Mouse (Mus musculus): ENCODE measurements around the gene Dnm3.

The Dnm3 gene

GRCm38 (mm10) chr1:162253971-162254641 is 223.7 kb downstream of the Dnm3 start:
- DNase-seq (ENCODE audit: low read depth in 1 of 2, low spot score in 2 of 2), result no peak

- no peak for DNase-seq (ENCODE audit: low read depth in 1 of 2, low spot score in 2 of 2)
Observed at GRCm38 (mm10) chr1:162252869-162253268, 225.0 kb downstream of the Dnm3 start.

GRCm38 (mm10) chr1:162247216-162247615 is 230.6 kb downstream of the Dnm3 start:
- no peak for DNase-seq (ENCODE audit: low read depth in 1 of 2, low spot score in 2 of 2)

DNA sequence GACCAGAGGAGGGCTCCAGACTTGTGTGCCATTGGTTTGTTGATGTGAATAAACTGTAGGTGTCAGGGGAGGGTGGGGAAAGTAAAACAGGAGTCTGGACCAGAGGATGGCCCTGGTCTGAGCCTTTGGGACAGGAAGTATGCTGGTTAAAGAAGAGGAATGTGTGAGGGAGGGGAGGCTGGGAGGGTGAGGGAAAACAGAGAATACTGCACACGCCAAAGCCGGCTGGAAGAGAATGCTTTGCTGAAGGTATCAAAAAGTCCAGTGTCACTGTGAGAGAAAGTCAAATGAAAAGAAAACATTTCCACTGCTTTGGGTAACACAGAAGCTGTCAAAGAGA is 234.2 kb downstream of the Dnm3 start:
- DNase-seq (ENCODE audit: low read depth in 1 of 2, low spot score in 2 of 2), result no peak

GRCm38 (mm10) chr1:162242980-162243650 is 234.7 kb downstream of the Dnm3 start:
- no peak for DNase-seq (ENCODE audit: low read depth in 1 of 2, low spot score in 2 of 2)

DNA sequence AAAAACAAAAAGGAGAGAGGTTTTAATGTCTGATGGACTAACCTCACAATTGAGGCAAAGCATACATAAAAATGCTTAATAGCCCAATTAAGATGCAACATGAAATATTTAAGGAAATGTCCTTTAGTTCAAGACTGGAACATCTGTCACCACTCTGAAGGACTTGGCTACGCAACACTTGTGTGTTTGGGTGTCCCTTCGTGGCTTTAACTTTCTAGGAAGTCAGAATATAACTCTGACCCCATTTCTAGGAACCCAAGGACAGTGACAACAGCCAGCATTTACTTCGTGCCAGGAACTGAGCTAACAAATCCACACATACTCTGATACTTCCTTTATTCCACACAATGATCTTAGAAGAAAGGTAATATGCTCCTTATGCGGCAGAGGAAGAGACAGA is 237.1 kb downstream of the Dnm3 start:
- no peak for DNase-seq (ENCODE audit: low read depth in 1 of 2, low spot score in 2 of 2)

DNA sequence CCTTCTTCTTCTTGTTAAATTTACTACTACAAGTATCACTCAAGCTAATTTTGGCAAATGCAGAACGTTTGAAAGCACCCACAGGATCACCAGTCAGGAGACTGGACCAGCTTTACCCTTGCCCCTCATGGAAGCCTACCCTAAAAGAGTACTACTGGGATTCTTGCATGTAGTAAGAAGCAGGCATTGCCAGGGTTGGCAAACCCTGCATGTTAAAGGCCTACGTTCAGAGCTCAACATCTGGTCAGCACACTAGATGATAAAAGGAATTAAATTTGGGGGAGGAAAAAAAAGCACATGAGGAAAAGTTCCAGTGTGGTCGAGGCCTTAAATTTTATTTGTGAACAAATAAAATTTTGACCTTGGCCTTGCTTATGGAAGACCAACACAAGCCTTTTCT is 239.2 kb downstream of the Dnm3 start:
- no peak for DNase-seq (ENCODE audit: low read depth in 1 of 2, low spot score in 2 of 2)

GRCm38 (mm10) chr1:162236624-162237159 is 241.1 kb downstream of the Dnm3 start:
- DNase-seq (ENCODE audit: low read depth in 1 of 2, low spot score in 2 of 2), result no peak

GRCm38 (mm10) chr1:162225621-162226147 is 252.2 kb downstream of the Dnm3 start:
- DNase-seq (ENCODE audit: low read depth in 1 of 2, low spot score in 2 of 2), result no peak

DNA sequence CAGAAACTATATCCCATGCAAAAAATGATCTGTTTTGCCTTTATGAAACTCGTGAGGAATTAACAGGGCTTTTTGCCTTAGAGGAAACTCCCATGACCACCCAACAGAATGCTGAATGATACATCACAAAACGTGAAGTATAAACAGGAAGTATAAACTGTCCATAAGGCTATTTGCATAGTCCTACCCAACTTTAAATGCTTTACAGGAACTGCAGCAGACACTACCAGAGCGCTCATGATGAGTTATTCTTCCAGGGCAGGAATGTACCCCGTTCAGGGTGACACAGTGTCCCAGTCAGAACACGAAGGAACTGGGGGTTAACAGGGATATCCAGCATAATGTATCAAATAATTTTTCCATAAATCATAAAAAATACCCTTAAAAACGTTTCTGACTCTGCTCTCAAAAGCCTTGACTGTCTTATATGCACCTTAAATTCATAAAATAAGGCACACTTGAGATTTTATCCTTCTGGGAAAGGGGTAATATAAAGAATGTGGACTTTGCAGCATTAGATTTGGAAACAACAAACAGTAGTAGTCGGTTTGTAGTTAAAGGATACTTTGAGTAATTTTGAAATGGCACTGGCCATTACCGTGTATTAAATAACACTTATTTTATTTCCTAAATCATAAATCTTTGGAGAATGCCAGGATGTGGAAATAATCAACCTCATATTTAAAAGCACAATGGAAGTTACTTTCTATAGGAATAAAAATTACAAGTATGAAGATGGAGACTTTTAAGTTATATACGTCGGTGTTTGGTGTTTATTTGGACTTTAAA is 252.8 kb downstream of the Dnm3 start:
- DNase-seq (ENCODE audit: low read depth in 1 of 2, low spot score in 2 of 2), result no peak

GRCm38 (mm10) chr1:162224061-162224460 is 253.8 kb downstream of the Dnm3 start:
- DNase-seq (ENCODE audit: low read depth in 1 of 2, low spot score in 2 of 2), result no peak

DNA sequence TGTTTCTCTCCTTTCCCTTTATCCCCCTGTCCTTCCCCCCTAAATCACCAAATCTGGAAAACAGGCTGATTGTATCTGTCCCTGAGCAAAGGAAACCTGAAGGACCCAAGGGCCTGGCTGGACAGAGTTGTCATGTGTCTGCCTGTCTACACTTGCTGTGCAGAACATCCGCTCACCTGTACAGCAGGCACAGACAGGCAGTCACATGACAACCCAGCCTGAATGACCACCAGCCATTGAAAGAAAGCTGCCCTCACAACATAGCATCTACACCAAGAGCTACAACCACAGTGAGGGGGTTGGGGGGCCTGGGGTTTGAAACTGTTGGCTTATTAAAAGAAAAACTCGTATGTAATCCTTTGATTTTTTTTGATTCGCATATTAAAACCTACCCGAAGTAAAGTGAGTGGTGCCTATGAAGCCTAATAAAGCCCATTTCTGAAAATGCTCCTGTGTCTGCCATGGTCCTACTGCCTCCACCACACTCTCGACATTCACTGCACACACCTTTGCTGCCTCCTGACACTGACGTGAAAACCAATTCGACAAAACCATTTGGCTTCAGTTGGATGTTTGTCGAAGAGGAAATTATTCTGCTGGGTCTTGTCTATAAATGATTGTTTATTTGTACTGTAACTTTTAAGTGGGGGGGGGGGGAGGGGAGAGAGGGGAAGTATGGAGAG is 254.4 kb downstream of the Dnm3 start:
- no peak for DNase-seq (ENCODE audit: low read depth in 1 of 2, low spot score in 2 of 2)

- no peak for DNase-seq (ENCODE audit: low read depth in 1 of 2, low spot score in 2 of 2)
Observed at GRCm38 (mm10) chr1:162222353-162222752, 255.5 kb downstream of the Dnm3 start.

DNA sequence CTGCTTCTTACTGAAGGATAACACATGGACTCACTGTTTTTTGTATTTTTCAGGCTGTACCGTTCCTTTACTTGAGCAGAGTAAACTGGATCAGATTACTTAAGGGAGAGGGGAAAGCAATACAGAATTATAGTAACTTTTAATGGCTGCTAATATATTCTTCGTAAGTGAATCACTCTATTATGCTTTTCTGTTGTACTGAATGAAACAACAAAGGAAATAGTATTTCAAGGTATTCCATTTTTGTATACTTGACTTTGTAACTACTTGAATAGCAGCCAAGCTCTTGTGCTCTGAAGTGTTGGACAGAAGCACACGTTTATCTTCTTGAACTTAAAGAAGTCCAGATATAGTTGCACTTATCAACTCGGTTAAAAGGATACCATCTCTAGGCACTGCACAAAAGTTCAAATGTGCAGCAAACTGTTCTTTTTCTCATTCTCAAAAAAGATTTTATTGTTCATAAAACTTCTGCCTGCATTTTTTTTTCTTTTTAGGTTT is 256.0 kb downstream of the Dnm3 start:
- no peak for DNase-seq (ENCODE audit: low read depth in 1 of 2, low spot score in 2 of 2)

DNA sequence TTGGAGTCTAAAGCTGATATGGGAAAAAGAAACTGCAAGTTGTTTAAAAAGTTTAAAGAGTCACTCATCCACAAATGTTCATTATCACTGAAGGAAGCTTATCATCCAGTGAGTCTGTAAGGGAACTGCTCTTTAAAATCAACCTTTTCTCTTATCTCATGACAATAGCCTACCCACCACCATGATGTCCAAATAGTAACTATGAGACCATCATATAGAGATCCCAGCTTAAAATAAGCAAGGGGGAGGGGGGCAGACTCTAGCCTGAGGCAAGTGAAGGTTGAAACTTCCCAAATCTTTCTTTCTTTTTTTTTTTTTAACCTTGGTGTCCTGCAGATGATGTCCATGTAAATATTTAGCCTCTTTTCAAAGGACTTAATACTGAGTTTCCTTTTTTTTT is 256.9 kb downstream of the Dnm3 start:
- no peak for DNase-seq (ENCODE audit: low read depth in 1 of 2, low spot score in 2 of 2)

DNA sequence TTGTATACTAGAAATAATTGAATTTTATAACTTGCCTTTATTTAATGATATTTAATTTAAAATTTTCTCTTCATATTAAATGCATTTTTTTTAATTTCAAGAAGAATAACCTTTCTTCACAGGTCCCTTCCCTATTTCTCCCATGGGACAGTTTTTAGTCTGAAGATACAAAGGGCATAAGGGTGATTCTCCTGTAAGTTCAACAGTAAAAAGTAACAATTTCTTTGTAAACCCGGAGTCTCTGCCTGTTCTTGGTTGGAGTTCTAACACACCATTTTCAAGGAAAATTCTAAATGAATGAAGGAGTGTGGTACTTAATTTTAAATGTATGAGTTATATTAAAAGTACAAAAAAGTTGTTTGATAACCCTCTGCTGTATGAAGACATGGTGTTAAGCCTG is 258.1 kb downstream of the Dnm3 start:
- no peak for DNase-seq (ENCODE audit: low read depth in 1 of 2, low spot score in 2 of 2)

DNA sequence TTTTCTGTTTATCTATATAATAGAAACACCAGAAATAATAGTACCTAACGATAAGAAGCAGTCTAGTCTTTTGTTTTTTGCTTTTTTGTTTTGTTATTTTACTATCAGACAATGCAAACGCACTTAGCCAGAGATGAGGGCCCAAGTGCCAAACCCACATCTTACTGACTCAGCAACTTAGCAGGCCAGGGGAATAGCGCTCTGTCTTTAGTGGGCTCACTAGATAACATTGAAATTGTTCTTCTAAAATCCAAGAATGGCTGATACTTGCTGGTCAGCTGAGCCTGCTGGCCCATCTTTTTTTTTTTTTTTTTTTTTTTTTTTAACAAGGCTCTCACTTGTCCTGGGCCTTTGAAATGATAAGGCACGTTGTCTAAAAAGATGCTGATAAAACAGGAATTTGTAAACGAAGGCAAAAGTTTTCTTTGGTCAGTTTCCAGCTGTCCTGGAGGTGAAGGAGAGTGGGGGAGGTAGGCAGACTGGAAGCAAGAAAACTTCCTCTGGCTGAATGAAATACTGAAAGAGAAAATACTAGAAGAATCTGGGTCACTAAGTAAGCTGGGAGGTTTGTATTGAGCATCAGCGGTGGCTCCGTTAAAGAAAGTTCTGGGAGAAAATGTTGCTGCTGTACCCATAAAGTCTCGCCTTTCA is 259.2 kb downstream of the Dnm3 start:
- no peak for DNase-seq (ENCODE audit: low read depth in 1 of 2, low spot score in 2 of 2)

DNA sequence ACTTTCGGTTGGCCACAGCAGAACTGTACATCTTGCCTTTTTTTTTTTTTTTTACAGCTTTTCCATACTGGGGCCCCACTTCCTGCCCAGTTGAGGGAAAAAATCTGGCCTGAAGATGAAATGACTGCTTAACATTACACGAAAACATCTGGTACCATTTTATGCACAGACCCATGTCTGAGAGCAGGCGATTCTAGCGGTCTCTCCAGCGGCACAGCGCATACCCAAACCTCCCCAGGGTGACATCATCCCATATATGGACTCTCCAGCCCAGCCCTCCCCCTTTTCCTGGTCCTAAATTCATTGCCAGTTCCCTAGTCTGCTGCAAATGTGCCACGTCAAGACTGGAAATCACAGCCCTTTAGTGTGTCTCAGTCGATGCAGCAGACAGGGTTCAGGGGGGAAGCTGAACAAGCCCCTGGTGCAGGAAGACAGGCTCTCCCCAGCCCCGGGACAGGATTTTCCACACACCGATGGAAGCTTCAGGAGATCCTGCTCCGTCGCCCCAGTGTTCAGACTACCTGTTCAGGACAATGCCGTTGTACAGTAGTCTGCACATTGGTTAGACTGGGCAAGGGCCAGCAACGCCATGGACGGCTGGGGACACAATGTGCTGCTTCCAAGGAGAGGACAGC is 260.4 kb downstream of the Dnm3 start:
- no peak for DNase-seq (ENCODE audit: low read depth in 1 of 2, low spot score in 2 of 2)

DNA sequence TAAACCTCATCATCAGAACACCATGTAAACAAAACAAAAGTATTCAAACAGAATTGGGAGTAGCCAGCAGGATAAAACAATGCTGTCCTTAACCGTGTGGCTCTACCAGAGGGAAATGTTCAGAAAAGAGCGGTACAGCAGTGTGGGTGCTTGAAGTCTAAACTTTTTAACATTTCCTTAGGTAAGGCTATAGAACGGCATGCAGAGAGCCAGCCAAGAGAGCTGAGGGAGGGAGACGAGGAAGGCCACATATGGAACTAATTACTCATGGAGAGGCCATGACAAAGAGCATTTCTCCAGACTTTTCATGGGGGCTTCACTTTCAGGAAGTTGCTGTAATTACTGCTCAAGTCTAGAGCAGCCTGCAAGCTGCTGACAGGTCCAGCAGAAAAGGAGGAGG is 261.2 kb downstream of the Dnm3 start:
- no peak for DNase-seq (ENCODE audit: low read depth in 1 of 2, low spot score in 2 of 2)

DNA sequence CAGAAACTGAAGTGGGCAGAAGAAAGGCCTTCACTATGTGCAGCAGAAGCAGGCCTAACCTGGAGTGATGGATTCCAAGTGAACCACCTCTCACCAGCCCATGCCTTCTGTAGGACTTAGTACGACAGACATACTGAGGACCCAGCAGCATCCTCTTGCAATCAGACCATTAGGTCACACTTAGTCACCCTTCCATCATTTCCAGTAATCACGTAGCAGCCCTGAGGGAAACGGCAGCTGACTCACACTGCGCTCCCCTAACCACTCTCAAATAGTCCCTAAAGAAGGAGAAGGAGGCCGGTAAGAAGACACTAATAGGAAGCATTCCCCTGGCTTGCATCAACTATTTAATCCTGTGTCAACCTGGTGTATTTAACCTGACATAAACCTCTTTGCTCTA is 262.1 kb downstream of the Dnm3 start:
- no peak for DNase-seq (ENCODE audit: low read depth in 1 of 2, low spot score in 2 of 2)

All from monocyte, adult 2 months (primary cell).